Mouse (Mus musculus): Measurements from ENCODE around the gene Icos. TPM values are rescaled to one million over a fixed set of nuclear protein-coding genes. Genes with fewer than 3 reads are reported as not detected.

Gene Icos
- polyA plus RNA-seq, 1 experiment: 0.94 TPM

DNA sequence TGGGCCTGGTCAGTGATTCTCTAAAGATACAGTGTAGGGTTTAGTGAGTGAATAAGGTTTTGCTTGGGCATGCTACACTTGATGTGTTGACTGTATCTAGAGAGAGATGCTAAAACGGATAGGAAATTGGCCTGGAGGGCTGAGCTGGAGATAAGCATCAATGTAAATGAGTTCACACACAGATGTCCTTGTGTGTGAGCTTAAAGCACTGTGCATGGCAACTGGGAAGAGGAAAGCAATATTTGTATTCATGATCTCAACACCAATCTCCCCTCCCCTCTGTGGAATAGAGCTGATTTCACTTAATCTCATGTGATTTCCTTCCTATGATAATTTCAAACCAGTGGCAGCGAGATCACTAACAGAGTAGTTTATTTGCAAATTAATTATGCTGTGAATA lies 7.3 kb downstream of the Icos start:
- TF ChIP-seq POLR2A (IDR thresholded peaks at IDR 0.05; ENCODE audit: borderline replicate concordance, low read depth, low read length) (no peak), CTCF (IDR thresholded peaks at IDR 0.05; ENCODE audit: low read depth, low read length) (no peak)
- 0 out of 2 replicates have a peak, but pooled peaks cover 2% of the 10 kb centered on the region for H3K4me1 ChIP-seq (ENCODE audit: control insufficient read depth, insufficient read depth, low read length)
- no peak overlapping the region for H3K4me3 ChIP-seq (ENCODE audit: insufficient read depth, low read length)
- H3K27ac ChIP-seq (ENCODE audit: insufficient read depth, low read depth, low read length): no peak overlapping the region

DNA sequence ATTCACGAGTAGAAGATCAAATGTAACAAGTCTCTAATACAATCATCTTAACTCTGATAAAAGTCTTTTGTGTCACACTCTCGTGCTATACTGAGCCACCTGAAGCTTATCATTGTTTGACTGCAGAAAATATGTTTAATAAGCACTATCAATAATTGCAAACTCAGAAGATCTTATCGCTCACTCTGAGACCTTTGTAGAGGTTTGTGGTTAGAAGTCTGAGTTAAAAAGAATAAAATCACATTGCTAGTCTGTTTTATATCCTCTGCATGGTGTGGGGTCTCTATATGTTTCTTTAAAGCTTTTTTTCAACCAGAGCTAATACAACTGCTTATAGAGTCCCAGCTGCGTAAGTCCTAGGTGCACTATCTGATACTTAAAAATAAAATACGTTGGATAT lies 8.4 kb downstream of the Icos start:
- no peak overlapping the region for H3K27ac ChIP-seq (ENCODE audit: insufficient read depth, low read depth, low read length)
- H3K4me1 ChIP-seq (ENCODE audit: control insufficient read depth, insufficient read depth, low read length): 0 out of 2 replicates have a peak, but pooled peaks cover 2% of the 10 kb centered on the region
- no peak overlapping the region for H3K4me3 ChIP-seq (ENCODE audit: insufficient read depth, low read length)
- TF ChIP-seq CTCF (IDR thresholded peaks at IDR 0.05; ENCODE audit: low read depth, low read length) (no peak), POLR2A (IDR thresholded peaks at IDR 0.05; ENCODE audit: borderline replicate concordance, low read depth, low read length) (no peak)

DNA sequence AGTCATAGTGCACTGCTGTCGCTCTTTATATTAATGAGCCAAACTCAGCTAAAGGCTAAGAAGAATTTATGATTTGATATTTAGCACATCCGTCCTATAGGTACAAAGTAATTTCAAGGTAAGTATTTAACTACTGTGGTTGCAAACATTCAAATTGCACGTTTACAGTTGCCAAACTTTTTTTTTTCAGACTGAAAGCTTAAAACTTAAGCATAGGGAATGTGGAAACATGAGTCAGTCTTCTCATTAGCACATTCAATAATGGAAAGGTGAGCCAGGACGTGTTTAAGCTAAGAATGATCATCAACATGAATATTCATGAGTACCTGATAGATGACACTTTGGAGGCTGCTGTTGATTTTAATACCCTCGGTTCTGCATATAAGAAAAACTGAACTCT lies 11.4 kb downstream of the Icos start:
- no peak overlapping the region for H3K4me3 ChIP-seq (ENCODE audit: insufficient read depth, low read length)
- no peak for TF ChIP-seq CTCF (IDR thresholded peaks at IDR 0.05; ENCODE audit: low read depth, low read length)
- no peak for TF ChIP-seq POLR2A (IDR thresholded peaks at IDR 0.05; ENCODE audit: borderline replicate concordance, low read depth, low read length)
- no peak overlapping the region for H3K27ac ChIP-seq (ENCODE audit: insufficient read depth, low read depth, low read length)
- 0 out of 2 replicates have a peak, but pooled peaks cover 2% of the 10 kb centered on the region for H3K4me1 ChIP-seq (ENCODE audit: control insufficient read depth, insufficient read depth, low read length)

DNA sequence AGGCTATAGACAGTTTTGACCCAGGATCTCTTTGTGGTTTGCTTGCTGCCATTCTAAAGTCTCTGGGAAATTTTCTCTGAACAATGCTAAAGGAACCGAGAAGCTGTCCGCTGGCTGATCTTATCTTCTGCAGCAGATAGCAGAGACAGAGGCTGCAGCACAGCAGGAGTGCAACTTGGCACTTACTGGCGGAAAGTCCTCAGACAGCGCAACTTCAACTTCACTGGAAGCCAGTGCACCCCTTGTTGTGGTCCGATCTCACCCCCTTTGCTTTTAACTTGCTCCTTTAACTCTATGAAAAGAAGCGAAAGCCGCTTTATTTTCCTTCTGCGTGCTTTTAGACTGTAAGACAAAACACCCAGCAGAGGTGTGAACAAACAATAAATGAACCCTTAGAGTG lies 12.6 kb downstream of the Icos start:
- no peaks in the 10 kb centered on the region for H3K4me1 ChIP-seq (ENCODE audit: control insufficient read depth, insufficient read depth, low read length)
- no peak overlapping the region for H3K4me3 ChIP-seq (ENCODE audit: insufficient read depth, low read length)
- no peak overlapping the region for H3K27ac ChIP-seq (ENCODE audit: insufficient read depth, low read depth, low read length)
- TF ChIP-seq CTCF (IDR thresholded peaks at IDR 0.05; ENCODE audit: low read depth, low read length) (no peak), POLR2A (IDR thresholded peaks at IDR 0.05; ENCODE audit: borderline replicate concordance, low read depth, low read length) (no peak)

DNA sequence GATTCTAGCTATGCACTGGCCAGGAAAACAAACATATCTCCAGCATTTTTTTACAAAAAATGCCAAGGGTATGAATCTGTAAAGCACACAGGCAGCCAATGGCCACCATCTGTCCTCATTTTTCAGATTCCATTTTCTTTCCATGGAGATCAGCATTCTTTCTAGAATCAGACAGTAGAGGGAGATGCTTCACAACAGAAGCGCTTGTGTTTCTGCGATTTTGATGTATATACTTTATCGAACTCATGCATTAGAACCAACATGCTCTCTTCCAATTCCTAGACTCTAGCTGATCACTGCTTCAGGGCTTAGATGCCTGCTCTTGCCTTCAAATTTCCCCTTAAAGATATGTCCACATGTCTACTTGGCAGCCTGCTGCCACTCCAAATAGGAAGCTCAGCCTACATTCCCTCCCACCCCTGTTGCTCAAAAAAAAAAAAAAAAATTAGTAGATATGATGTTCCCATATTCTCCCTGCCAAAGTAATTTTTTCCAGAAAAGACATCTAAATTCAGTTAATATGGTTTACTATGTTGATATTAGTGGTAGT lies 20.4 kb downstream of the Icos start:
- Histone ChIP-seq H3K4me1 (ENCODE audit: control insufficient read depth, insufficient read depth, low read length) (no peaks in the 10 kb centered on the region; the same call in 1 of the 2 replicates), H3K4me3 (ENCODE audit: insufficient read depth, low read length) (no peak overlapping the region), H3K27ac (ENCODE audit: insufficient read depth, low read depth, low read length) (no peak overlapping the region)
- TF ChIP-seq POLR2A (IDR thresholded peaks at IDR 0.05; ENCODE audit: borderline replicate concordance, low read depth, low read length): no peak
- TF ChIP-seq CTCF (IDR thresholded peaks at IDR 0.05; ENCODE audit: low read depth, low read length): no peak

DNA sequence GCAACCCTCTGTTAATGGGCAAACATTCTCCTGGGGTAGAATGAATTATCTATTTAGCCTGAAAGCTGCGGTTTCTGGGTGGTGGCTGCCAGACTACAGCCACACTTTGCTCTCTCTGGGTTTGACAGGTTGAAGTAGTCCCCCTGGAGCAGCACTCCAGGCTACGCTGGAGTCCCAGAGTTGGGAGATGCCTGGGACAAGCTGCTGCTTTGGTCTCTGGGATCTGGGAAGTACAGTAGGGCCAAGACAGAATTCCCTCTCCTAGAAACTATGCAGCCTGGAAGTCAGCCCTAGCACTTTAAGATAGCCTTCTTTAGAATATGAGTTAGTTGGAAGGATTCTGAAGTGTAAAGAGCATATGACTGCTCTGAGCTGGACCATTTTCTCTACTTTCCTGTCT lies 21.0 kb downstream of the Icos start:
- Histone ChIP-seq H3K4me3 (ENCODE audit: insufficient read depth, low read length) (no peak overlapping the region), H3K4me1 (ENCODE audit: control insufficient read depth, insufficient read depth, low read length) (no peaks in the 10 kb centered on the region; the same call in 1 of the 2 replicates), H3K27ac (ENCODE audit: insufficient read depth, low read depth, low read length) (no peak overlapping the region)
- TF ChIP-seq POLR2A (IDR thresholded peaks at IDR 0.05; ENCODE audit: borderline replicate concordance, low read depth, low read length) (no peak), CTCF (IDR thresholded peaks at IDR 0.05; ENCODE audit: low read depth, low read length) (no peak)

DNA sequence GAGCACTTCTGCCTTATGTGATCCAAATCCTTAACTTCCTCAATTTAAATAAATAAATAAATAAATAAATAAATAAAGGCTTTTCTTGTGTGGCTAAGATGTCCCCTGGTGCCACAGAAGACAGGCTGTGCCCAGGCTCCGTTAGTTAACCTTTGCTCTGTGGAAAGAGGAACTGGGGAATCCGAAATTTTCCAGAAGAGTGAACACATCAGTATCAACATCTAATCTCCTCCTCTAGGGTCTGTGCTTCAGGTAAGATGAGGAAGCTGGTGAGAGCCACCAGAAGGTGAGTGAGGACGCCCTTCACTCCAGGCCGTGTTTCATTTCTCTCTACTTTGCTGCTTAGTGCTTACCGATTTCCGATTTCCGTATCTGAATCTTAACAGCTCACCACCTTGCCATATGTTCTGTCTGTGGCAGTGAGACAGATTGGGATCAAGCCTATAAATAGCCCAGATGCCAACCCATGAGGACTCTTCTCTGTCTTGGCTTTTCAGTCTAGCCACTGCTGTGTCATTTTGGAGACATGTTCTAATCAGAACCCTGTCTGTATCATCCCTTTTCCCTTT lies 24.1 kb downstream of the Icos start:
- no peak overlapping the region for H3K27ac ChIP-seq (ENCODE audit: insufficient read depth, low read depth, low read length)
- H3K4me1 ChIP-seq (ENCODE audit: control insufficient read depth, insufficient read depth, low read length): no peaks in the 10 kb centered on the region; the same call in 1 of the 2 replicates
- TF ChIP-seq CTCF (IDR thresholded peaks at IDR 0.05; ENCODE audit: low read depth, low read length): no peak
- no peak for TF ChIP-seq POLR2A (IDR thresholded peaks at IDR 0.05; ENCODE audit: borderline replicate concordance, low read depth, low read length)
- no peak overlapping the region for H3K4me3 ChIP-seq (ENCODE audit: insufficient read depth, low read length)

DNA sequence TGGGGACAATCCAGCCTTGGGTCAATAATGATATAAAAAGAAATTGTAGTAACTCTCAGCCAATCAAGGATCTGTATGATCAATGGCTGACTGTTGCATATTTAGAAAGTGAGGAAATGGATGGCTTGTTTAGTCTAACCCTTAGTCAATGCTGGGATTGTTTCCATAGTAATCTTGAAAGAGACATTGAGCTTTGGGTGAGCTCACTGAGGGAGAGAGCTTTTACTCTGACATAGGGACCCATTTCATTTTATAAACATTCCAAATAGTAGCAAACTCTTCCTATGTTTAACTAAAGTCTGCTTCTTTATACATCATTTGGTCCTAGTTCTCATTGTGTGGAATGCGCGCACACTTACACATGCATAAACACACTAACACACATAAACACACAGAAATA lies 28.5 kb downstream of the Icos start:
- no peak overlapping the region for H3K4me3 ChIP-seq (ENCODE audit: insufficient read depth, low read length)
- no peak for TF ChIP-seq POLR2A (IDR thresholded peaks at IDR 0.05; ENCODE audit: borderline replicate concordance, low read depth, low read length)
- no peak for TF ChIP-seq CTCF (IDR thresholded peaks at IDR 0.05; ENCODE audit: low read depth, low read length)
- no peak overlapping the region for H3K27ac ChIP-seq (ENCODE audit: insufficient read depth, low read depth, low read length)
- no peaks in the 10 kb centered on the region; the same call in 1 of the 2 replicates for H3K4me1 ChIP-seq (ENCODE audit: control insufficient read depth, insufficient read depth, low read length)

DNA sequence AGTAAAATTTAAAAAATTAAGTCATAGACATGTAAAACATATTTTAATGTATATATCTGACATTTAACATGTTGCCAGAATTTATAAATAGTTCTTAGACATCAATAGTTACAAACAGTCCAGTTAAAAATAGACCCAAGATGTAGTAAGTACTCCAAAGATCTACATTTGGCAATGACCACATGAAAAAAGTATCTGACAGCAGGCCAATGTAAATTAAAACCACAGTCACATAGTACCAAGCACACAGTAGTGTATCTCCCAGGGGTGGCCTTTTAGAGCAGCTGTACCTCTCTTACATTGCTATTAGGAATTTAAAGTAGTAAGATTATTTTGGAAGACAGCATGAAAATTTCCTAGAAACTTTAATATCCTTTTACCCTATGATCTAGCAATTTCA lies 29.8 kb downstream of the Icos start:
- Histone ChIP-seq H3K4me3 (ENCODE audit: insufficient read depth, low read length) (no peak overlapping the region), H3K27ac (ENCODE audit: insufficient read depth, low read depth, low read length) (no peak overlapping the region), H3K4me1 (ENCODE audit: control insufficient read depth, insufficient read depth, low read length) (no peaks in the 10 kb centered on the region; the same call in 1 of the 2 replicates)
- TF ChIP-seq CTCF (IDR thresholded peaks at IDR 0.05; ENCODE audit: low read depth, low read length) (no peak), POLR2A (IDR thresholded peaks at IDR 0.05; ENCODE audit: borderline replicate concordance, low read depth, low read length) (no peak)

DNA sequence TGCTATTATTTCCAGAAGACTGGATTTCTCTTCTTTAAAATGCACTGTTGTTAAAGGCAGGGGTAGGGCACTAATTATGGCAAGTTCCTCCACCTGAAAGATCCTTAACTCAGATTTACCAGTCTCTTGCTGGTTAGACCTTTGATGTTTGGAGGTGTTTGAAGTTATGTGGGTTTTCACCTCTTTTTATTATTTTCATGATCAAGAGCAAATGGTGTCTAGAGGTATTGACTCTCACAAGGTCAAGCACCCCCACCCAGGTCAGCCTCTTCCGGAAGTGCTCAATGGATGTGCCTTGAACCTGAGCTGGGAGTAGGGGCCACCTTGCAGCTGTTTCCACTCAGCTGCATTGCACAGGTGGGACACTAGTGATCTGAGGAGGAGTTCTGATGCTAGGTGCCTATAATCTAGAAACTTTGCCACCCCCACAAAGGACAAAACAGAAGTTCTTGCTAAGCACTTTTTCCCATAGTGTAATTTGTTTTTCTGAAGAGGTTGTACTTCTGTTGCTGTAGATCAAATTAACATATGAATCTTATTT lies 38.9 kb downstream of the Icos start:
- no peak for TF ChIP-seq CTCF (IDR thresholded peaks at IDR 0.05; ENCODE audit: low read depth, low read length)
- no peak overlapping the region for H3K4me3 ChIP-seq (ENCODE audit: insufficient read depth, low read length)
- H3K27ac ChIP-seq (ENCODE audit: insufficient read depth, low read depth, low read length): no peak overlapping the region
- H3K4me1 ChIP-seq (ENCODE audit: control insufficient read depth, insufficient read depth, low read length): no peaks in the 10 kb centered on the region
